Mouse (Mus musculus) liver, embryonic 14.5 days (tissue): ENCODE measurements at regions not wholly inside any gene's neighbourhood (a gene's known extent, or its start where the extent isn't known, plus 50 kb on each side); places are given as distances from the start of the nearest gene placed in this dataset.

Experiments used
- CTCF ChIP-seq: IDR thresholded peaks from 2 replicates; pipeline ENCODE4 v1.5.1; 2016; ENCODE audit warnings: antibody characterized with exemption, low read depth, control low read depth
- EP300 ChIP-seq: IDR thresholded peaks from 2 replicates; pipeline ENCODE4 v1.6.1; 2016; ENCODE audit warnings: antibody characterized with exemption, low read depth

DNA sequence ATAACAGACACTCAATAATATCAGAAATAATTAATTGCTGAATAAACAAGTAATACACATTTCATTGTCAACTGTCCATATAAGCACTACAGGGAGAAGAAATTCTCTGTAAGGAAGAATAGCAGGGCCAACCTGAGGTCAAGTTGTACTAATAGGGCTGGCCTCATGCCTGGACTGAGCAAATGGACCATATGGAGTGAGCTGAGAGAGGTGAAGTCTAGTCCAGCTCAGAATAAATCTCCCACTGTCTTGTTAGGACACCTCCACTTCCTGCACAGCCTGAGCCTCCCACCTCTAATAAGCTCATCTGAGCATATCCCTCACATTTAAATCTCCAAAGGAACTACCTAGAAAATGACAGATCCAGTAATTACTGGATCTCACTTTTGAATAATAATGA is 354.2 kb downstream of the Basp1 start:
- TF ChIP-seq CTCF (no peak), EP300 (no peak)
